Mouse (Mus musculus): ENCODE measurements around the gene Kndc1.

- TF ChIP-seq CTCF (IDR thresholded peaks at IDR 0.05; ENCODE audit: low read depth), result no peak
- no peak for TF ChIP-seq EP300 (IDR thresholded peaks at IDR 0.05; ENCODE audit: low read depth)
Observed at GRCm38 (mm10) chr7:139951079-139951478, 56.6 kb downstream of the Kndc1 start.

All from liver, embryonic 14.5 days (tissue).